Mouse (Mus musculus): Measurements from ENCODE around the gene Rgs10.

- TF ChIP-seq EP300 (IDR thresholded peaks at IDR 0.05; ENCODE audit: insufficient read depth, low read depth, low read length) (no peak), POLR2A (IDR thresholded peaks at IDR 0.05; ENCODE audit: insufficient read depth, low read depth, low read length) (no peak), CTCF (IDR thresholded peaks at IDR 0.05) (no peak)
These were observed 49.2 kb downstream of the Rgs10 start for GRCm38 (mm10) chr7:128369366-128369765.

Measured in heart, adult 2 months (tissue).